Mouse (Mus musculus) E14TG2a.4 (cell line): Measurements from ENCODE around the gene Nudt4.

Experiments used
- CTCF ChIP-seq: conservative IDR thresholded peaks from 2 replicates; pipeline ENCODE4 v1.5.1; 2014; ENCODE audit warnings: low read length
- POU5F1 ChIP-seq: IDR thresholded peaks from 2 replicates; pipeline ENCODE4 v1.6.1; 2014; ENCODE audit warnings: low read length, borderline replicate concordance

- TF ChIP-seq CTCF (no peak), POU5F1 (no peak)
These were observed 55.2 kb downstream of the Nudt4 start for GRCm38 (mm10) chr10:95508793-95509192.
